Mouse (Mus musculus) retina, postnatal 7 days (tissue): ENCODE measurements around the gene Frg2f1.
"Not testable (repeated sequence)": the region's sequence is repeated elsewhere in the genome, so short reads cannot be mapped to it uniquely, and the experiment has no call there.

ENCODE experiments used
- DNase-seq: peaks from one replicate; pipeline ENCODE4 v3.0.0-alpha.2; 2012; ENCODE audit warnings: low read depth, low spot score

Frg2f1 gene

GRCm38 (mm10) chr4:119539031-119539824 lies at the start of gene Frg2f1:
Gene Frg2f1 (minus strand): TSS chr4:119539529.
- peak; percentile 92 for DNase-seq

- no peak for DNase-seq
Measured at GRCm38 (mm10) chr4:119588037-119588436, 48.7 kb upstream of the Frg2f1 start.

GRCm38 (mm10) chr4:119575459-119575858 lies 36.1 kb upstream of the Frg2f1 start:
- no peak for DNase-seq

- DNase-seq, result no peak
Measured at GRCm38 (mm10) chr4:119574504-119574903, 35.2 kb upstream of the Frg2f1 start.

- no peak for DNase-seq
Measured at GRCm38 (mm10) chr4:119572682-119573081, 33.4 kb upstream of the Frg2f1 start.

GRCm38 (mm10) chr4:119566322-119566835 lies 27.1 kb upstream of the Frg2f1 start:
- DNase-seq, result no peak

- no peak for DNase-seq
Measured at GRCm38 (mm10) chr4:119563136-119563535, 23.8 kb upstream of the Frg2f1 start.

- no peak for DNase-seq
Measured at GRCm38 (mm10) chr4:119555466-119555865, 16.1 kb upstream of the Frg2f1 start.

GRCm38 (mm10) chr4:119550864-119551263 lies 11.5 kb upstream of the Frg2f1 start:
- no peak for DNase-seq

- no peak for DNase-seq
Measured at GRCm38 (mm10) chr4:119540533-119540890, 1.2 kb upstream of the Frg2f1 start.

- peak; percentile 16 for DNase-seq
Measured at GRCm38 (mm10) chr4:119539836-119540532, 655 bp upstream of the Frg2f1 start.

- DNase-seq, result no peak
Measured at GRCm38 (mm10) chr4:119537436-119537835, 1.9 kb downstream of the Frg2f1 start.

GRCm38 (mm10) chr4:119536615-119537014 lies 2.7 kb downstream of the Frg2f1 start, which contains the start of gene Foxj3:
Gene Foxj3 (plus strand): TSS chr4:119537004.
- not testable (repeated sequence) for DNase-seq

GRCm38 (mm10) chr4:119535103-119535502 lies 4.2 kb downstream of the Frg2f1 start:
- DNase-seq, result no peak

- no peak for DNase-seq
Measured at GRCm38 (mm10) chr4:119531813-119532212, 7.5 kb downstream of the Frg2f1 start.

GRCm38 (mm10) chr4:119526329-119526845 lies 12.9 kb downstream of the Frg2f1 start:
- DNase-seq, result no peak

- DNase-seq, result no peak
Measured at GRCm38 (mm10) chr4:119524466-119524865, 14.9 kb downstream of the Frg2f1 start.

- DNase-seq, result no peak
Measured at GRCm38 (mm10) chr4:119524010-119524409, 15.3 kb downstream of the Frg2f1 start.

GRCm38 (mm10) chr4:119523575-119523974 lies 15.8 kb downstream of the Frg2f1 start:
- DNase-seq, result no peak

- DNase-seq, result no peak
Measured at GRCm38 (mm10) chr4:119512731-119513141, 26.6 kb downstream of the Frg2f1 start.

- DNase-seq, result no peak
Measured at GRCm38 (mm10) chr4:119511591-119511990, 27.7 kb downstream of the Frg2f1 start.

- no peak for DNase-seq
Measured at GRCm38 (mm10) chr4:119498319-119498848, 40.9 kb downstream of the Frg2f1 start.
